Mouse (Mus musculus) heart, postnatal 10 days (tissue): ENCODE results near the gene Adora1. TPM values are rescaled to one million over a fixed set of nuclear protein-coding genes. Genes with fewer than 3 reads are reported as not detected.
"Not testable (repeated sequence)": the region's sequence is repeated elsewhere in the genome, so short reads cannot be mapped to it uniquely, and the experiment has no call there.

Experiments
- DNase-seq, 2 experiments: peaks; one replicate each; pipeline ENCODE4 v3.0.0; 2021
- intact Hi-C: fragments of 180-260 bp; cut with DNase I; formaldehyde crosslinking; loops from one replicate; pipeline ENCODE4 v1.15.1; 2025
- total RNA-seq, 2 experiments: library from RNA; stranded (reverse); gene quantifications; 2 replicates each; pipeline ENCODE4 v1.2.3; 2021

The Adora1 gene
- total RNA-seq: 10 to 100 TPM; 12.0 to 19.4 TPM

DNA sequence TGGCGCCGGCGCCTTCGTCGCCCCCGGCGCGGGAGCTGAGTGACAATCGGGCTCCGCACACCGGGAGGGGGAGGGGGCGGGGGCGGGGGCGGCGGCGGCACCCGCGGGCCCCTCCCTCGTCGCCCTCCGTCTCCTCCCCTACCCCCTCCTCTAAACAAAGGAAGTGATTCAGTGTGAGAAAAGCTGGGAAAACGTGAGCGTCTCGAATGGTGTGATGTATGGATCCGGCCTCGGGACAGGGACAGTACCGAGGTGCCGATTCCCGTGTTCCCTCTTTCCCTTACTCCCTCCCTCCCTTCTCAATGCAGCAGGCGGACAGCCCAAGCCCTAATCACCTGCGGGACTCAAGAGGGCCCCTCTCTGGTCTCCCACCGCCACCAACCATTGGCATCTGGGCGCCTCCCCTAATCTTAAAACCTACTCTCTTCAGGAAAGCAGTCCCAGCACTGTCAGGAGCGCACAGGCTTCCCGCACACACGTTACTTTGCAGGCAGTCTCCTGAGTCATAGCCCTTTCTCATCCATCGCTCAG is at the start of gene Adora1:
Adora1 (minus strand) TSS at position 41 of the 531 bp plus-strand sequence.
- intact Hi-C loops: no loop called here
- no peak for DNase-seq

DNA sequence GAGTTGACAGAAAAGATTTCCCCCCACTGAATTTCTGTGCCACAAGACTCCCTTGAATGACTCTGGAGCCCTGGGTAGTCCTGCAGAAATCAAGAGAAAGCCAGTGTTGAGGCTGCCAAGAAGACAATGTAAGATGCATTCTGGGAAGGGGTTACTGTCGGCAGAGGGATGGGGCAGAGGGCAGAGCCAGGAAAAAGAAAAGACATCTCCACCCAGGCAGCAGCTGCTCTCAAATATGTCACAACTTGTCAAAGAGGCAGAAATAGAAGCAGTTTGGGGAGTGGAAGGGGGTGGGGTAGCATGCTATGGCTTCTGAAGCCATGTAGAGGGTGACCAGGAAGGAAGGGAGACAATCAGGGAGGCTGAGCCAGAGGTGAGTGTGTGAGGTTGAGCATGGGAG is 47.9 kb upstream of the Adora1 start:
- intact Hi-C loops: no loop called here

DNA sequence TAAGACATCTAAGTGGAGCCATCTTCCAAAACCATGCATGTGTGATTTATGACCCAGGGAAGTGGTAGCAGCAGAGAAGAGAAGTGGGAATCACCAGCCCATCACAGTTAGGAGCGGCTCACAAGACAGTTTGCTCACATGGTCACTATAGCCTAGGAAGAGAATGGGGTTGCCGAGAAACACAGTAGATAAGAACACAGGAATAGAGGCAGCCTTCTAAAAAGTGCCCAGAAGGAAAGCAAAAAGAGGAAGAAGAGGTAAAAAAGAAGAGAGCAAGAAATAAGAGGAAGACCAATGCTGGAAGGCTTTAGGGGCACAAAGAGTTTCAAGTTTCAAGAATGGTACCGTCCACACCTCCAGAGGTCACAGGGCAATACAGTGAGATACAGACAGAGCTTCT is 47.1 kb upstream of the Adora1 start:
- DNase-seq: no peak
- intact Hi-C loops: no loop called here

More for the DNA sequence above, 47.9 kb upstream of the Adora1 start:
- no peak for DNase-seq

DNA sequence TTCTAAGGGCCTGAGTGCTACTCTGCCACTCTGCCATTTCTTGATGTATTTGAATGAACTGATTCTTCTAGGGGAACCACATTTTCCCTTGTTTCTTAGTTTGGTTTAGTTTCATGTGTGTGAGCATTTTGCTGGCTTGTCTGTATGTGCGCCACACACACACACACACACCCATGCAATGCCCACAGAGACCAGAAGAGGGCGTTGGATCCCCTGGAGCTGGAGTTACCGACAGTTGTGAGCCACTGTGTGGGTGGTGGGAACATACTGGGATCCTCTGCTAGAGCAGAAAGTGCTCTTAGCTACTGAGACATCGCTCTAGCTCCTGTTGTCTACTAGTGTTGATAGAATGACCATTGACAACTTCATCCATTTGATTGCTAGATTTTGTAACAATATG is 46.3 kb upstream of the Adora1 start:
- DNase-seq: no peak
- intact Hi-C loops: no loop called here

DNA sequence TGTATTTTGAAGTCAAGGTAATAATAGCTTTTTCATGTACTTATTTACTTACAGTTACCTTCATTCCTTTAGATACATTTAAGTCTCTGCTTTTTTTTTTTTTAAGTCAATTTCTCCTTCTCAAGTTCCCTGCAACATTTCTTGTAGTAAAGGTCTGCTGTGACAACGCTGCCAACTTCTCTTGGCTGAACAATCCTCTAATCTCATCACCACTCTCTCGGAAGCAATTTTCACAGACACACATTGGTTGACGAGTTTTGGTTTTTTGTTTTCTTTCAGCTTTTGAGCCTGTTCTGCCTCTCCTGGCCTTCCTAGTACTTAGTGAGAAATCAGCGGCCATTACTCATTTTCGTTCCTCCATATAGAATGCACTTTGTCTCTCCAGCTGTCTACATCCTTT is 44.9 kb upstream of the Adora1 start:
- intact Hi-C loops: no loop called here
- no peak for DNase-seq

DNA sequence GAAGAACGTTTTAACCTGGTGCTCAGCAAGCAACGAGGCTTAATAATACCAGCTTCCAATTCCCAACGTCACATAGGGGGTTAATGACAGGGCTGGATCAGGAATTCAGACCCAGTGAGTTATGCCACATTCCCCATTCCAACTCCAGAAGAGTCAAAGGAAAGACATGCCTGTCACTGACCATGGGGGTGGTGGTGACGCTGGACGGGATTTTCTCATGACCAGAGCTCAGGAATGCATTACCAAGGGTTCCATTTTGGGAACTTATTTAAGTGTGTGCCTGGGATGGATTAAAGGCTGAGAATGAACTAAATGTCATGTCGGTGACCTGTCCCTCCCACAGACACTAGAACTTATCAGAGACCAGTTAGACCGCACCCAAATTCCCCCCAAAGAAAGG is 41.6 kb upstream of the Adora1 start:
- DNase-seq: peak in 1 of 2 experiments; percentile 38
- intact Hi-C loops: no loop called here

DNA sequence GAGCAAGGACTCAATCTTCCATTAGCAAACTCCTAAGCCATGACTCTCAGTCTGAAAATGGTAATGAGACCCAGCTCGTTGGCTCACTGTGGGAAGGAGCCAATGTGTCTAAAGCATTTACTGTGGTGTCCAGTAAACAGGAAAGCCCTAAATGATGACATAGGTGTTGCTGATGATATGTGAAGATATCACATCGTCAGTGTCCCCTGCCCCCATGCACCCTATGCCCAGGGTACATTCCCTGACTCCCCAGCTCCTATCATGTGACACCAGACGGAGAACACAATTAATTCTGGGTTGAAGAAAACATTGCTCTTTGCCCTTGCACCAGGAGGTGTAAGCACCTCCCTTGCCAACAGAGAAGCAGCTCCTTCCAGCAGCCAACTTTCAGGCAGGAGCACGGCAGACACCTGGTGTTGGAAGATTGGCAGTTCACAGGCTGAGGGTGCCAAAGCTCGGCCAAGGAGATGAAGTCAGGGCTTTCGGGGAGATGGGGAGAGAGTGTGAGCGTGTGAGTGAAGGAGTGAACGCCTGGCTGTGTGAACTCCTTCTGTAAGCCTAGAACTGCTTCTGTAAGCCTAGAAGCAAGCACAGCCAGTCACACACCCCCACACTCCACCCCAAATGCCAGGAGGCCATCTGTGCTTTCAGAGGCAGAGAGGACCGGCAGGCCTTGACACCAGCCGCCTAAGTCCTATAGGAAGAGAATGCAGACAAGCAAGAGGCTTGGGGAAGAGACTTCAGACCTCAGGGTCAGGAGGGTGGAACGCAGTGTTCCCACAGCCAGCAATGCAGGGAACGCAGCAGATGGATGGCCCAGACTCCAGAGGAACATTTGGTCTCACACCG is 40.6 kb upstream of the Adora1 start:
- DNase-seq: peak; percentile 34 to 35
- intact Hi-C loops: no loop called here

DNA sequence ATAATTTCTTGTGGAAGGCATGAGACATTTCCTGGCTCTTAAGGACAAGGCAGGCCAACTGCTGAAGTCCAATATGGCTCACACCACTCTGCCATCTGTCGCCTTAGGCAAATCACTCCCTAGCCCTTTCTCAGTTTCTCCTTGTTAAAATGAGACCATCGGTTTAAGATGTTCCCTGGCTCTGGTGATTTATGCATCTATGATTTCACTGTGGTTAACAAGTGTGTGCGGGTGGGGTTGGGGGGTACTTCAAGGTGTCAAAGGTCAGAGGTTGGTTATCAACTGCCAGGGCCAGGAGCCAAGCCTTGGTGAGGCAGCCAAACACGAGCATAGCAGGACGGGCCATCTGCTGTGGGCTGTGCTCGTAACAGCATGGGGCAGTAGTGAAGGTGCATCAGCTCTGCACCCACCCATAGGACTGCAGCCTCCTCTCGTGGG is 39.3 kb upstream of the Adora1 start:
- DNase-seq: no peak
- intact Hi-C loops: no loop called here

DNA sequence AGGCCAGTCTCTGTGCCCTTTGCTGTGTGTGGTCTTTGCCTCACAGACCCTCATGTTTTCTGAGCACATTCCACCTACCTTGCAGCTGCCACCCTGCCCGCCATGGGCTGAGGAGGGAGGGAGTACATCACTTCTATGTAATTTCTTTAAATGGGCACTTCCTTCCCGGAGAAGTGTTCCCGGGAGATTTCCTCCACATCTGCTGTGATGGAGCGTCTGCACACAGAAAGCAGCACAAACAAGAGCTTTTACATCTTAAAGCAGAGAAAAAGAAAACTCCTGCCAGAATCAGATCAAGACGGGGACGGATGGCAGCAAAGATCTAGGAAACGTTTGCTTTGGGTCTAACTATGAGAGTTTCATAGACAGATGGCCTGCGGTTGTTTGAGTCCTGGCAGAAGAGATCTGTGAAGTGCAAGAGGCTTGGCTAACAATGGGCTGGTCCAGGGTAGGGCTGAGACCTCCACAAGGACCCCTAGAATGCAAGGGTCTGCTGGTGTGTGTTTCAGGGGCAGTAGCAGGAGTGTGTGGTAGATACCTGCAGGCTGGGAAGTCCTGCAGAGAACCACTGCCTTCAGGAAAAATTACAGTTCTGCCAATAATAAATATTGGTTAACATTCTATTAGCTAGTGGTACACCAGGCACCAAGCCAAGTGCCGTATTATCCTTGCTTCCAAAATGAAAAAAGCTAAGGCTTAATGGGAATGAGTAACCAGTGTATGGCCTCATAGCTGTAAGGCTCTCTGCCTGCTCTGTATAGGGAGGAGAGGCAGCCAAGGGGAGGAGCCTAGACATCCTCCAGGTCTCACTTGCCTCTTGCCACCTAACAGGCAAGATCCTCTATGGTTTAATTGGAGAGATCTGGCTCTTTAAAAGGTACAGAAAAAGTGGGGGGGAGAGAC is 38.5 kb upstream of the Adora1 start:
- no peak for DNase-seq
- intact Hi-C loops: no loop called here

DNA sequence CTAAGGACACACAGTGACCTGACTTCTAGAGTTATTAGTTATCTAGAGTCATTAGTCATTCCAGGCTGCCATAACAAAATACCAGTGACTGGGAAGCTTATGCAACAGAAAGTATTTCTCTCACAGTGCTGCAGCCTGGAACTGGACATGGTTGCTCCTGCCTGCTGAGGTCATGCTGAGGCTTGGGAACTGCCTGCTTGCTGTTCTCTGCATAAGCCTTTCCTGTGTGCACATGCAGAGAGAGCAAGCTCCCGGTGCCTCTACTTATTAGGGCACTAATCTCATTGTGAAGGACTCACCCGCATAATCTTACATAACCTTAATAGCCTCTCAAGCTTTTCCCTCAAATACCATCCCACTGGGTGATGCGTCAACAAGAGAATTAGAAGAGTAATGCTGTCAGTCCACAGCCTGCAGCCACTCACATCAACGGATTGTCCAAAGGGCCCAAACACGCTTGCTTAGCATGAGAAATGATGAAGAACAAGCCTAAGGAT is 37.6 kb upstream of the Adora1 start:
- no peak for DNase-seq
- intact Hi-C loops: no loop called here

DNA sequence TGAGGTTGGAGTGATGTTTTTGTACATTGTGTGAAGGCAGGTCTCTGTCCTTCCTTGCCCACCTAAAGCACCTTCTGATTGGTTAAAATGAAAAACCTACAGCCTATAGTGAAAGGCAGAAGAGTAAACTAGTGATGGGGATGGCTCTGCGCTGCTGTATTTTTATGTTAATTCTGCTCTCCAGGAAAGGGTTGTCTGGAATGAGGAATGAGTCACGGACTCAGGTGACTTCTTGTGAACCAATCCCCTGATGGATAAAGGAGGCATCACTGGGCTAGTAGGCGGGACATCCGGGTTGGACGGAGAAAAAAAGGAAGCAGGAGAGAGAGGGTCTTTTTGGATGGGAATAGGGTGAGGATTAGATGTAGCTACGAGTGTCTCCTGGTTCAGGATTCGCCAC is 34.8 kb upstream of the Adora1 start:
- no peak for DNase-seq
- intact Hi-C loops: no loop called here

DNA sequence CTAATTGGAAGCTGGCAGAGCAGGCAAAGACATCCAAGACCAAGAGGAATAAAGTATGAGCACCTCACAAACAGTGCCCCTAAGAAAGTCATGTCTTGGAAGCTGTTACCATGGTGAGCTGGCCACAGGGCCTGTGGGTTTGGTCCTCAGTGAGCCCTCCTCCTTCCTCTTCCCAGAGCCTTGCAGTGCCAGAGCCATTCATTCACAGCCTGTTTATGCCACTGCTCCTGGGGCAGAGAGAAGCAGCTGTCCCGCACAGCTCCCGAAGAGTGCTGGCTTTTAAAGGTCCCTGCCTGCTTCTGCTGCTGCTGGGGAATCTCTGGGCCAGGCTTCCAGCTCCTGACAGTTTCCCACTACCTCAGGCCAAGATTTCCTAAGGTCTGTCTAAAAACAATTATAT is 30.6 kb upstream of the Adora1 start:
- no peak for DNase-seq
- intact Hi-C loops: no loop called here

DNA sequence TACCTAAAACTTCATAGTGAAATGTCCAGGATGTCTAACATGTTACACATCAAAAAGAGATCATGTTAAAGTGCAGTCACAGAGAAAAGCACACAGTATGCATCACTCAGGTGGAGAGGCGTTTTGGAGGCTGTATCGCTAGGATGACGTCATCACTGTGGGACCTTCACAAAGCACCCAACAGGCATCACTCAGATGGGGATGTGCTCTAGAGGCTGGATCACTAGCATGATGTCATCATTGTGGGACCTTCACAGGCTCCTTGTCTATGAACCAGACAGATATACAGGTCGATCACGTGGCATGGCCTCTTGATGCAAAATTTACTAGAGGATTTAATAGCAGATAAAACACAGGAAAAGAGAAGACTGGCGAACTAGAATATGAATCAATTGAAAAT is 29.1 kb upstream of the Adora1 start:
- no peak for DNase-seq
- intact Hi-C loops: no loop called here

DNA sequence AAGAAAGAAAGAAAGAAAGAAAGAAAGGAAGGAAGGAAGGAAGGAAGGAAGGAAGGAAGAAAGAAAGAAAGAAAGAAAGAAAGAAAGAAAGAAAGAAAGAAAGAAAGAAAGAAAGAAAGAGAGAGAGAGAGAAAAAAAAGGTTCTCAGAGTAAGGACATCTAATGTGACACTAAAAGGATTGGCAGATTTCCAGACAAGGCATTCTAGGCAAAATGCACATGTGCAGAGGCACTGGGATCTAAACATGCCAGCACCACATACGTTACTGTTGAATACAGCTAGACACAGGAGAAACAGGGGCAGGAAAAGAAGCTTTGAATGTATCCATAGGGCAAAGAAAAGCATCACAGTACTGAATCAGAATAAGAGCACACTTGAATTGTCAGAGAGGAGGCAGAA is 14.4 kb upstream of the Adora1 start:
- DNase-seq: not testable (repeated sequence)
- intact Hi-C loops: loop anchor here (5.0 kb wide), 1 partner anchor 43 kb away; no protein-coding TSS in a partner anchor

DNA sequence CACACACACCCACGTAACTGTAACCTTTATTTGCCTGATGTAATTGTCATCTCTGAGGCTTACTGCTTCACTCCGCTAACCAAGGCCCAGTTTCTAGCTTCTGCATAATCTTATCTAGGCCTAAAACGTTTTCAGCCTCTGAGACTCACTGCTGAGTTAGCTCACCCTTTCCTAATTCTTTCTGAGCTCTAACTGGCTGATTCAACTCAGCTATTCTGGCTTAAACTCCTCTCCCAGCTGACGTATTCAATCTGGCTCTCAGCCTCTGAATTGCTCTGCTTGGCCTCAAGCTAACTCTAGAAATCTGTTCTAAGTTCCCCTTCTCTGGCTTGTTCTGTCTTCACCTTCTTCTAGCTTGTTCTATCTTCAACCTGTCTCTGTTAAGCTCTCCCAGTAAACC is 11.4 kb upstream of the Adora1 start:
- intact Hi-C loops: loop anchor here (5.0 kb wide), 1 partner anchor 46 kb away; no protein-coding TSS in a partner anchor
- DNase-seq: peak; percentile 65 to 73

DNA sequence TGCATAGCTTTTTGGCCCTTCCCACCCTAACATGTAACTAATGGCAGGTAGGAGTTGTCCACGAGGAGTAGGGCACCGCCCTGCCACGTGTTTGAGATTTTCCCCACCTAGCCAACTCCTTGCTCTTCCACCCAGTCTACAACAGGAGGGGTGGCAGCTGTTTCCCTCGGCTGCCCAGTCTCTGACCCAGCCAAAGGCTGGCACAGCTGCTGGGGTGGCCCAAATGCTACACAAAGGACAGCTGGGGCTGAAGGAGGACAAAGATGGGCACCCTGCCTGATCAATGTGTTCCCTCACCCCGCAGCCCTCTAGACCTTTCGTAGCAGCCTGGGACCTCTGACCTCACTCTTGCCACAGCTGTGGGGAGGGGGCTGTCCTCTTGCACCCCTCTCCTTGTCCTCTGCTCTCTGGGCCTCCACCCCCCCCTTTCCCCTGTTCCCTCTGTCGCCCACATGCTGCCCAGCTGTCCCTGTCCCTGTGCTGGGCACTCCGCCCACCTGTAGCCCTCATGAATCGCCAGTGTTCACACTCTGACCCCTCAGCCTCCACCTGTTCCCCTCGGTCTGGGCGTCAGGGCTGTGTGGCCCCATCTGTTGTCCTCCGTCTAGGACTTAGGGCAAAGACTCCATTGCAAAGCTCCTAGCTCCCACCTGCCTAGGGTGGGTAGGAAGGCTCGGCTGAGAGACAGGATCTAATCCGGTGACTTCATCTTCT is 9.9 kb upstream of the Adora1 start:
- DNase-seq: no peak
- intact Hi-C loops: loop anchor here (2.0 to 5.0 kb wide), 2 partner anchors 47 to 48 kb away; no protein-coding TSS in a partner anchor

DNA sequence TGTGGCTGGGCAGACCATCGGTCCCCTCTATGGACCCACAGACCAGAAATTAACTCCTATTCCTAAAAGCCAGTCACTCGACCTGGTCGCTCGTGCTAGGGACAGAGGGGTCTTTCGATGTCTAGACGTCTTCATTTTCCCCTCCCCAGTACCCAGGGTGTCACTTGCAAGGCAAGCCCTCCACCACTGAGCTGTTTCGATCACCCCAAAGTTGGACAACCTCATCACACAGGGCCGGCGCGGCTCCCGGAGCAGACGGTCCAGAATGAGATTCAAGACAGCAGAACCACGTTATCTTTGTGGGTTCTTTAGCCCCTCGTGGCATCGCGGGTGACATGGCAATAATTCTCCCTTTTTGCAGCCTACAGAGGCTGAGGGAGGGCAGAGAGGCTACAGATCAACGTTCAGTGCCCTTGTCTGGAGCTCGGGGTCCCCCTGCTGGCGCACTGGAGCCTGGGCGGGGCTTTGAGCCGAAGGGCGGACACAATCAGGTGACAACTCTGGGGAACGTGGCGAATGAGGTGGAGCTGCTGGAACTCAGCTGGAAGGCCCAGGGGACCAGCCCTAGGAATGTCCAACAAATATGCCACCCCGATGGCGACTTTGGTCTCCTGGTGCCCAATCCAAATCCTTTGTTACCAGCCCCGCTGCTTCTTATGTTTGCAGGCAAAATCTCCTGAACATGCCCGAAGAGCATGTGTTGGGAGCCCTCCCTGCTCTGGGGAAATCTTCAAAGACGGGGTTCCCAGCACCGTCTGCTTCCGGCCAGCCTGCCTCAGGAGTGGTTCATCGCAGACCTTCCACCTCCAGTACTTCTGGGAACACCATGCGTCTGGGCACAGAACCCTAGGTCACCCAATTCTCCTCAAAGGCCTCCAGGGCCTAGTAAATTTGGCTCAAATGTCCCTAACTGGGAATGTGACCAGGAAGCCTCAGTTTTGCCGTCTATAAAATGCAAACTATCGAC is 9.0 kb upstream of the Adora1 start:
- intact Hi-C loops: loop anchor here (1.0 to 2.0 kb wide), 3 partner anchors 47 to 93 kb away; no protein-coding TSS in a partner anchor
- peak; percentile 94 to 96 for DNase-seq

DNA sequence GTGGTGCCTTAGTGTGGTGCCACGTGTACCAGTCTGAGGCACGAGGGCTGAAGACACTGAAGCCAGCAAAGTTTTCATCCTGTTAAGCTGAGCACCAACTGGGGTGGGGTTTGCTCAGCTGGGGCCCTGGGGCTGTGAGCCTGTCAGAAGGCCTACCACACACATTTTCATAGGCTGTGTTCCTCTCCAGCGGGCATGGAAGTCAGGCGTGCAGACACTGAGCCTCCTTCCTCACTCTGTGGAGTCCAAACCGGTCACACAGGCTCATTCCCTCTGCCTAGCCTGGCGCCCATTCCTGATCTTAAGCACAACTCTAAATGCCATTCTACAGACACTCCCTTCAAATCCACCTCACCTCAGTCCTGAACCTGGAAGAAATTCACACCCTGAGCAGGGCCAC is 8.3 kb upstream of the Adora1 start:
- intact Hi-C loops: no loop called here
- no peak for DNase-seq

DNA sequence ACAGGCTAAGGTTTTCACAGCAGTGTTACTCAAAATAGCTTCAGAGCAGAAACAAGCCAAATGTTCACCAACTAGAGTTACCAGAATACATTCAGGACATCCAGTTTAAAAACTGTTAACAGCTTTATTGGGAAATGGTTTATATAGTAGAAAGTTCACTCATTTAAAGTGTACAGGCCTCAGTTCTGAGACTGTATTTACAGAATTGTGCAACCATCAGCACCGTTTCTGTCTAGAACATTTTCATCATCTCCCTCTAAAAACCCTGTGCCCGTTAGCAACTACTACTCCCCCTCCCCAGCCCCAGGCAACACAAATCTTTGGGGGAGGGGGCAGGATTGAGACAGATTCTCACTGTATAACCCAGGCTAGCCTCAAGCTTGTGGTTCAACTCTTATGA is 7.1 kb upstream of the Adora1 start:
- intact Hi-C loops: no loop called here
- DNase-seq: no peak
